ENCODE assay signal across 8 mouse cellular contexts in genomic region chr17:34629221-34629751, GRCm38 (mm10). TPM values are rescaled to one million over a fixed set of nuclear protein-coding genes. Genes with fewer than 3 reads are reported as not detected.
DNase-seq lines count a peak whose midpoint lies in the region; ATAC-seq and TF ChIP-seq lines count a peak whose summit lies in the region.

Prrt1 (plus strand) TSS chr17:34629533.

- intact Hi-C loops in heart, adult 2 months (cut with DNase I): no loop called here

- H3K4me1 ChIP-seq in heart, adult 2 months (ENCODE audit: control insufficient read depth, insufficient read depth, low read length): peaks cover 5% of the 10 kb centered on the region
- peaks cover 61% of the 10 kb centered on the region for H3K4me1 ChIP-seq in embryonic facial prominence, embryonic 13.5 days
- H3K4me1 ChIP-seq in intestine, embryonic 16.5 days (ENCODE audit: control insufficient read depth, insufficient read depth, low read length): peaks cover 35% of the 10 kb centered on the region
- H3K4me1 ChIP-seq in midbrain, embryonic 11.5 days (ENCODE audit: control insufficient read depth, insufficient read depth, low read length): peaks cover 47% of the 10 kb centered on the region

- no peak for TF ChIP-seq CTCF in heart, adult 2 months (IDR thresholded peaks at IDR 0.05)

- H3K4me2 ChIP-seq in embryonic facial prominence, embryonic 13.5 days: peak within 1 kb of the TSS; percentile 91
- peak within 1 kb of the TSS; percentile 74 for H3K4me2 ChIP-seq in intestine, embryonic 16.5 days (ENCODE audit: low read depth, low read length)
- H3K4me2 ChIP-seq in midbrain, embryonic 11.5 days: peak within 1 kb of the TSS; percentile 73

- no peaks in the 10 kb centered on the region for H3K36me3 ChIP-seq in heart, adult 2 months (ENCODE audit: control insufficient read depth, insufficient read depth, low read length)
- H3K36me3 ChIP-seq in embryonic facial prominence, embryonic 13.5 days: peaks cover 6% of the 10 kb centered on the region; the same call in 1 of the 2 replicates
- 0 out of 2 replicates have a peak, but pooled peaks cover 4% of the 10 kb centered on the region for H3K36me3 ChIP-seq in intestine, embryonic 16.5 days (ENCODE audit: control insufficient read depth, insufficient read depth, low read length)
- H3K36me3 ChIP-seq in midbrain, embryonic 11.5 days (ENCODE audit: control insufficient read depth, insufficient read depth, low read length): no peaks in the 10 kb centered on the region

- TF ChIP-seq POLR2A in heart, adult 2 months (IDR thresholded peaks at IDR 0.05; ENCODE audit: insufficient read depth, low read depth, low read length): 0 out of 2 replicates have a peak, but pooled peaks have one; percentile 26

- WGBS in heart, adult 2 months: 23% methylated on average over 16 of the region's 16 CpGs
- WGBS in embryonic facial prominence, embryonic 13.5 days: 2% methylated on average over 16 of the region's 16 CpGs
- 7% methylated on average over 16 of the region's 16 CpGs for WGBS in intestine, embryonic 16.5 days
- under 1% methylated on average over 16 of the region's 16 CpGs for WGBS in midbrain, embryonic 11.5 days

- no peak for DNase-seq in heart, adult 2 months
- DNase-seq in heart, adult 8-10 months (ENCODE audit: low spot score): no peak
- DNase-seq in R1 (ENCODE audit: low read depth, low spot score) (peak; percentile 85), adipocyte (ENCODE audit: low spot score) (no peak)
- peak; percentile 89 for DNase-seq in midbrain, embryonic 11.5 days (ENCODE audit: low spot score, missing footprints)
- peak; percentile 72 for DNase-seq in thymus, postnatal 14 days

- H3K9ac ChIP-seq in heart, adult 2 months (ENCODE audit: low read depth, low read length): peak within 1 kb of the TSS; percentile 88
- H3K9ac ChIP-seq in embryonic facial prominence, embryonic 13.5 days: peak within 1 kb of the TSS; percentile 83
- peak within 1 kb of the TSS; percentile 75 for H3K9ac ChIP-seq in intestine, embryonic 16.5 days (ENCODE audit: low read depth, low read length)
- peak within 1 kb of the TSS; percentile 38; the same call in 1 of the 2 replicates for H3K9ac ChIP-seq in midbrain, embryonic 11.5 days (ENCODE audit: low read length)

- TF ChIP-seq EP300 in heart, adult 2 months (IDR thresholded peaks at IDR 0.05; ENCODE audit: insufficient read depth, low read depth, low read length): no peak

- no peaks in the 10 kb centered on the region for H3K27me3 ChIP-seq in heart, adult 2 months (ENCODE audit: control insufficient read depth, insufficient read depth, low read length)
- peaks cover 47% of the 10 kb centered on the region for H3K27me3 ChIP-seq in embryonic facial prominence, embryonic 13.5 days
- peaks cover 18% of the 10 kb centered on the region for H3K27me3 ChIP-seq in intestine, embryonic 16.5 days (replicated peaks; ENCODE audit: control insufficient read depth, insufficient read depth, low read length)
- peaks cover 26% of the 10 kb centered on the region for H3K27me3 ChIP-seq in midbrain, embryonic 11.5 days (ENCODE audit: control insufficient read depth, insufficient read depth, low read length)

- H3K27ac ChIP-seq in heart, adult 2 months: peak within 1 kb of the TSS; percentile 95
- peak within 1 kb of the TSS; percentile 97 for H3K27ac ChIP-seq in embryonic facial prominence, embryonic 13.5 days
- H3K27ac ChIP-seq in intestine, embryonic 16.5 days (ENCODE audit: low read length): peak within 1 kb of the TSS; percentile 97
- no peak within 1 kb of the TSS for H3K27ac ChIP-seq in midbrain, embryonic 11.5 days (ENCODE audit: low read depth, low read length)

- no peak for ATAC-seq in embryonic facial prominence, embryonic 13.5 days (ENCODE audit: insufficient number of reproducible peaks, insufficient read depth, low FRiP score, low TSS enrichment, low read depth)
- no peak for ATAC-seq in intestine, embryonic 16.5 days
- ATAC-seq in midbrain, embryonic 11.5 days (ENCODE audit: low FRiP score): peak; percentile 39

- no peaks in the 10 kb centered on the region for H3K79me2 ChIP-seq in heart, adult 2 months (replicated peaks; ENCODE audit: control insufficient read depth, insufficient read depth, low read length)

- no peaks in the 10 kb centered on the region for H3K9me3 ChIP-seq in embryonic facial prominence, embryonic 13.5 days
- H3K9me3 ChIP-seq in intestine, embryonic 16.5 days (ENCODE audit: control insufficient read depth, low read length): no peaks in the 10 kb centered on the region
- H3K9me3 ChIP-seq in midbrain, embryonic 11.5 days (ENCODE audit: control insufficient read depth, low read length): no peaks in the 10 kb centered on the region

- H3K4me3 ChIP-seq in heart, adult 2 months: peak within 1 kb of the TSS; percentile 73
- H3K4me3 ChIP-seq in embryonic facial prominence, embryonic 13.5 days: peak within 1 kb of the TSS; percentile 82
- H3K4me3 ChIP-seq in intestine, embryonic 16.5 days (ENCODE audit: low read length): peak within 1 kb of the TSS; percentile 78
- peak within 1 kb of the TSS; percentile 23 for H3K4me3 ChIP-seq in midbrain, embryonic 11.5 days (ENCODE audit: low read depth, low read length)

RNA-seq across cellular contexts. Expression of gene Prrt1, which starts in this region (rescaled TPM):
- 1 to 10 TPM in 1 of 2 experiments, under 1 TPM in 1; 0.86 to 1.4 TPM for total RNA-seq in heart, adult 2 months (2021)
- 2.7 and 7.0 TPM in 2 replicates for polyA plus RNA-seq in heart, adult 2 months (2012; rRNA removed)
- 1 to 10 TPM in 3 of 4 experiments, under 1 TPM in 1; 0.92 to 1.4 (median 1.1) TPM for total RNA-seq in heart, adult 8-10 months (2022)
- polyA plus RNA-seq in embryonic facial prominence, embryonic 13.5 days (2015; fragmentation: Nextera tagmentation; extraction: Ambion mirVana): 0.55 and 0.78 TPM in 2 replicates
- polyA plus RNA-seq in intestine, embryonic 16.5 days (2015; fragmentation: Nextera tagmentation; extraction: Ambion mirVana): 0.32 and 0.47 TPM in 2 replicates
- 1.8 and 2.4 TPM in 2 replicates for polyA plus RNA-seq in midbrain, embryonic 11.5 days (2014; fragmentation: Nextera tagmentation; extraction: Ambion mirVana)

Comparison
In these comparisons a context has a peak if more than half of its experiments do, and no peak if none do; other contexts are left out.
1. DNase-seq: peak in R1 (single experiment), midbrain, embryonic 11.5 days (single experiment) and thymus, postnatal 14 days (single experiment); none in heart, adult 2 months (0 of 2), heart, adult 8-10 months (single experiment) and adipocyte (single experiment).
2. H3K4me3 ChIP-seq: peak in every context shown above with its lines; median percentile 82 in embryonic facial prominence, embryonic 13.5 days; 78 in intestine, embryonic 16.5 days; 73 in heart, adult 2 months; 23 in midbrain, embryonic 11.5 days.
3. H3K9ac ChIP-seq: peak in every context shown above with its lines; median percentile 88 in heart, adult 2 months; 83 in embryonic facial prominence, embryonic 13.5 days; 75 in intestine, embryonic 16.5 days; 38 in midbrain, embryonic 11.5 days.
4. Peak in every context shown above with its lines, with median percentiles within 50 percentile points of each other: H3K4me2 ChIP-seq.